Mouse (Mus musculus): ENCODE measurements at regions not wholly inside any gene's neighbourhood (a gene's known extent, or its start where the extent isn't known, plus 50 kb on each side); places are given as distances from the start of the nearest gene placed in this dataset.

- no peak for DNase-seq
These were observed 115.3 kb downstream of the Rgs21 start for GRCm38 (mm10) chr1:144452141-144452540.

GRCm38 (mm10) chr1:144451731-144452130, 115.7 kb downstream of the Rgs21 start:
- no peak for DNase-seq

- DNase-seq = no peak
These were observed 130.8 kb downstream of the Rgs21 start for GRCm38 (mm10) chr1:144436617-144437016.

- no peak for DNase-seq
These were observed 134.7 kb downstream of the Rgs21 start for GRCm38 (mm10) chr1:144432816-144433215.

GRCm38 (mm10) chr1:144431535-144432276, 135.8 kb downstream of the Rgs21 start:
- no peak for DNase-seq

- no peak for DNase-seq
These were observed 146.1 kb downstream of the Rgs21 start for GRCm38 (mm10) chr1:144421374-144421773.

GRCm38 (mm10) chr1:144406387-144407383, 157.6 kb upstream of the Rgs1 start:
- peak; percentile 79 for DNase-seq

- no peak for DNase-seq
These were observed 156.7 kb upstream of the Rgs1 start for GRCm38 (mm10) chr1:144405724-144406123.

GRCm38 (mm10) chr1:144405031-144405430, 156.0 kb upstream of the Rgs1 start:
- DNase-seq = no peak

GRCm38 (mm10) chr1:144379991-144380594, 131.1 kb upstream of the Rgs1 start:
- no peak for DNase-seq

GRCm38 (mm10) chr1:144374121-144374520, 125.1 kb upstream of the Rgs1 start:
- no peak for DNase-seq

GRCm38 (mm10) chr1:144367492-144367891, 118.5 kb upstream of the Rgs1 start:
- no peak for DNase-seq

GRCm38 (mm10) chr1:144355560-144356310, 106.7 kb upstream of the Rgs1 start:
- no peak for DNase-seq

- DNase-seq = no peak
These were observed 106.0 kb upstream of the Rgs1 start for GRCm38 (mm10) chr1:144355041-144355440.

- DNase-seq = no peak
These were observed 104.3 kb upstream of the Rgs1 start for GRCm38 (mm10) chr1:144353320-144353719.

- DNase-seq = no peak
These were observed 94.8 kb upstream of the Rgs1 start for GRCm38 (mm10) chr1:144343820-144344219.

- DNase-seq = peak; percentile 22
These were observed 94.3 kb upstream of the Rgs1 start for GRCm38 (mm10) chr1:144343299-144343698.

- DNase-seq = no peak
These were observed 88.5 kb upstream of the Rgs1 start for GRCm38 (mm10) chr1:144337572-144337971.

GRCm38 (mm10) chr1:144330365-144331050, 81.5 kb upstream of the Rgs1 start:
- DNase-seq = no peak

- no peak for DNase-seq
These were observed 70.4 kb upstream of the Rgs1 start for GRCm38 (mm10) chr1:144319406-144319805.

GRCm38 (mm10) chr1:144318289-144318688, 69.2 kb upstream of the Rgs1 start:
- DNase-seq = no peak

Measured in adrenal gland, adult 2 months (tissue).